Mouse (Mus musculus) liver, postnatal 0 days (tissue): Measurements from ENCODE around the gene Asrgl1.

Experiments
- CTCF ChIP-seq: sonication (generic); IDR thresholded peaks from 2 replicates; pipeline ENCODE4 v1.5.1; 2016; ENCODE audit warnings: antibody characterized with exemption, low read depth
- EP300 ChIP-seq: IDR thresholded peaks from 2 replicates; pipeline ENCODE4 v1.6.1; 2016; ENCODE audit warnings: antibody characterized with exemption, low read depth, mild to moderate bottlenecking

DNA sequence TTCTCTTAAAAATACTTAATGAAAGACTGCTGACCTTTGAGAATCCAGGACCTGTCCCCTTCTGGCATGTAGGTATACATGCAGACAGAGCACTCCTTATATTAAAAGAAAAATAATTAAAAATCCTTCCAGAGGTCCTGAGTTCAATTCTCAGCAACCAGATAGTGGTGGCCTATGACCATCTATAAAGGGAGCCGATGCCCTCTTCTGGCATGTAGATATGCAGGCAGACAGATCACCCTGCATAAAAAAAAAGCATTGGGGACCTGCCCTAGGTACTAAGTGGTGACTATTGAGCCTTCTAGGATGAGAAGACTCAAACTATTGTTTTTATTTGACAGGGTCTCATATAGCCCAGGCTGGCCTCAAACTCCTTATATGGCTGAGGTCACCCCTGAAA, 26.9 kb downstream of the Asrgl1 start:
- no peak for TF ChIP-seq EP300
- TF ChIP-seq CTCF: no peak
